Mouse (Mus musculus) layer of hippocampus, postnatal 25 days (tissue): ENCODE measurements around the gene Trp53inp2. TPM values are rescaled to one million over a fixed set of nuclear protein-coding genes. Genes with fewer than 3 reads are reported as not detected.
A peak's percentile ranks its signal among the peaks of the same experiment; 100 is the strongest.

Source experiments
- DNase-seq, 2 experiments: peaks; one replicate each; pipeline ENCODE4 v3.0.0; 2022; ENCODE audit warnings: mixed read lengths in 2 of 2, low spot score in 1 of 2; ENCODE audit errors: extremely low spot score in 1 of 2
- microRNA-seq, 2 experiments: library from miRNA; unstranded; fragments of <30 nt; microRNA quantifications; one replicate each; pipeline ENCODE4 v1.2.0; 2021
- total RNA-seq, 2 experiments: library from RNA; stranded (reverse); gene quantifications; 2 replicates each; pipeline ENCODE4 v1.2.3; 2021

Gene Trp53inp2
- total RNA-seq, 2 experiments from 2014 or later = 158 to 178 TPM

- no peak for DNase-seq
Observed at GRCm38 (mm10) chr2:155382791-155383438, 2.1 kb downstream of the Trp53inp2 start.

GRCm38 (mm10) chr2:155385090-155385489 lies 4.2 kb downstream of the Trp53inp2 start:
- DNase-seq = peak; percentile 64 to 88

- peak in 1 of 2 experiments; percentile 16 for DNase-seq
Observed at GRCm38 (mm10) chr2:155385731-155386533, 5.1 kb downstream of the Trp53inp2 start.

- DNase-seq = peak in 1 of 2 experiments; percentile 19
Observed at GRCm38 (mm10) chr2:155386534-155386899, 5.7 kb downstream of the Trp53inp2 start.

GRCm38 (mm10) chr2:155387052-155387451 lies 6.2 kb downstream of the Trp53inp2 start:
- DNase-seq = no peak

- DNase-seq = no peak
Observed at GRCm38 (mm10) chr2:155388573-155388972, 7.7 kb downstream of the Trp53inp2 start.

GRCm38 (mm10) chr2:155394586-155394985 lies 13.7 kb downstream of the Trp53inp2 start:
- DNase-seq = no peak

GRCm38 (mm10) chr2:155400276-155400675 lies 19.4 kb downstream of the Trp53inp2 start:
- DNase-seq = no peak

GRCm38 (mm10) chr2:155401926-155402325 lies 21.1 kb downstream of the Trp53inp2 start:
- no peak for DNase-seq

GRCm38 (mm10) chr2:155404635-155405034 lies 23.8 kb downstream of the Trp53inp2 start:
- no peak for DNase-seq

- DNase-seq = no peak
Observed at GRCm38 (mm10) chr2:155420911-155421310, 40.1 kb downstream of the Trp53inp2 start.

GRCm38 (mm10) chr2:155436445-155436844 lies 55.6 kb downstream of the Trp53inp2 start:
- no peak for DNase-seq

Small RNA genes within 50 kb of the gene (microRNA-seq; reads per million reads assigned to microRNA genes)
- 0 reads per million in 2 experiments for gene Mir695

Other genes with a start within 250 kb of the Trp53inp2 start
- 10 to 100 TPM; 56.5 to 57.7 TPM for gene Itch, start 247.6 kb upstream of the Trp53inp2 start, total RNA-seq
- 100 to 1,000 TPM; 321 to 331 TPM for gene Dynlrb1, start 144.5 kb upstream of the Trp53inp2 start, total RNA-seq
- 100 to 1,000 TPM; 252 to 300 TPM for gene Map1lc3a, start 104.8 kb upstream of the Trp53inp2 start, total RNA-seq
- gene Pigu, start 23.6 kb upstream of the Trp53inp2 start, total RNA-seq = 10 to 100 TPM; 25.7 to 27.0 TPM
- gene Ncoa6, start 92.8 kb downstream of the Trp53inp2 start, total RNA-seq = 10 to 100 TPM; 54.9 to 73.7 TPM
- 10 to 100 TPM; 60.8 to 70.2 TPM for gene Acss2, start 136.9 kb downstream of the Trp53inp2 start, total RNA-seq
- 100 to 1,000 TPM; 111 to 117 TPM for gene Ggt7, start 137.2 kb downstream of the Trp53inp2 start, total RNA-seq
- 10 to 100 TPM; 22.6 to 26.5 TPM for gene Gss, start 211.8 kb downstream of the Trp53inp2 start, total RNA-seq
- 1 to 10 TPM; 2.7 to 3.7 TPM for gene Myh7b, start 230.2 kb downstream of the Trp53inp2 start, total RNA-seq